Comparison of ENCODE assay signal across 31 mouse cellular contexts in the genomic region with DNA sequence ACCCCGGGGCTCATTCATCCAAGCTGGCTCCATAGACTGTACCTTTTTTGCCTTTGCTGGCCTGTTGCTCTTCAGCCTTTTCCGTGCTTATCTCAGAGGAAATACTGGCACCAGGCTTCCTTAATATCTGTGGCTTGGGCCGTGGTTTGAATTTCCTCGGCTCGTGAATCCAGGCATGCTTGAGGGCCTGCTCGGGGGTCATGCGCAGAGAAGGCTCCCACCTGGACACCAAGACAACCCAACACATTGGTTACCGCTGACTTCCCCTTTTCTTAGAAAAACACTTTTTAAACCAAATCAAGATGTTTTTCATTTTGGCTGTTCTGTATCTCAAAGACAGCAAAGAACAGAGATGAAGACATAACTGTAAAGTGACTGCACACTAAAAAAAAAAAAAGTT. TPM values are rescaled to one million over a fixed set of nuclear protein-coding genes. Genes with fewer than 3 reads are reported as not detected.
DNase-seq lines count a peak whose midpoint lies in the region; ATAC-seq lines count a peak whose summit lies in the region.
"Had no signal": no experiment of that assay in that cellular context is flagged by ENCODE, and none has a peak within 500 bp of the region (broad histone marks: within the 10 kb centered on the region; RNA-seq: fewer than 3 reads in every experiment).

No protein-coding gene starts in this region.

- no peak for ATAC-seq in megakaryocyte, adult 5-6 weeks (ENCODE audit: poor library complexity, severe bottlenecking)
- ATAC-seq in hematopoietic stem cell, adult 5-6 weeks (replicated peaks in 1 of 2; ENCODE audit: insufficient read depth in 1 of 2, low FRiP score in 2 of 2, low TSS enrichment in 1 of 2, low read depth in 1 of 2, poor library complexity in 2 of 2, severe bottlenecking in 2 of 2) = peak; percentile 88 to 92
- ATAC-seq: activated CD4-positive, CD25-positive, alpha-beta regulatory T cell, adult 4 months; CD4-positive, CD25-positive, alpha-beta regulatory T cell, adult 4 months; forebrain, embryonic 14.5 days; forebrain, embryonic 16.5 days; Patski had no signal

- peak; percentile 3 for DNase-seq in c-Kit-positive CD71-negative TER-119-negative erythroid progenitor cells, embryonic 14.5 days (ENCODE audit: low read depth)
- DNase-seq in lung, postnatal 4 days = no peak
- DNase-seq in forebrain, embryonic 10.5 days (ENCODE audit: extremely low spot score, low spot score) = no peak
- DNase-seq in testis, postnatal 14 days (ENCODE audit: low spot score) = no peak
- DNase-seq: adrenal gland, adult 8-10 months; adrenal gland, postnatal 14 days; B cell, adult 2 months; cerebellum, adult 11-12 months; cerebellum, adult 2 months; cerebellum, adult 9-10 months; cerebellum, postnatal 10 days; cerebellum, postnatal 25 days; embryo, embryonic 11 days had no signal

- no peak overlapping the region for H3K27ac ChIP-seq in forebrain, embryonic 10.5 days
- H3K27ac ChIP-seq: embryonic facial prominence, embryonic 13.5 days; embryonic facial prominence, embryonic 15.5 days had no signal

- H3K4me1 ChIP-seq in megakaryocyte, embryonic 14.5 days = peaks cover 14% of the 10 kb centered on the region
- no peaks in the 10 kb centered on the region for H3K4me1 ChIP-seq in forebrain, embryonic 10.5 days
- H3K4me1 ChIP-seq: embryonic facial prominence, embryonic 13.5 days; embryonic facial prominence, embryonic 15.5 days had no signal

- no peaks in the 10 kb centered on the region for H3K36me3 ChIP-seq in megakaryocyte, embryonic 14.5 days (replicated peaks; ENCODE audit: low read length)
- no peaks in the 10 kb centered on the region for H3K36me3 ChIP-seq in forebrain, embryonic 10.5 days (replicated peaks)
- H3K36me3 ChIP-seq: embryonic facial prominence, embryonic 13.5 days; embryonic facial prominence, embryonic 15.5 days; G1E had no signal

- 88% methylated on average over 8 of the region's 8 CpGs for WGBS in forebrain, embryonic 10.5 days

- H3K4me3 ChIP-seq in megakaryocyte, embryonic 14.5 days (replicated peaks) = peak overlapping the region; percentile 74
- H3K4me3 ChIP-seq in forebrain, embryonic 10.5 days = no peak overlapping the region
- H3K4me3 ChIP-seq: embryonic facial prominence, embryonic 13.5 days; embryonic facial prominence, embryonic 15.5 days; erythroblast, embryonic 14.5 days had no signal

- peaks cover 5% of the 10 kb centered on the region for H3K9me3 ChIP-seq in megakaryocyte, embryonic 14.5 days
- no peaks in the 10 kb centered on the region for H3K9me3 ChIP-seq in forebrain, embryonic 10.5 days
- H3K9me3 ChIP-seq: embryonic facial prominence, embryonic 13.5 days; embryonic facial prominence, embryonic 15.5 days; G1E had no signal

- peaks cover 64% of the 10 kb centered on the region for H3K27me3 ChIP-seq in megakaryocyte, embryonic 14.5 days (replicated peaks)
- no peaks in the 10 kb centered on the region for H3K27me3 ChIP-seq in forebrain, embryonic 10.5 days (ENCODE audit: poor library complexity, severe bottlenecking)
- H3K27me3 ChIP-seq: CH12.LX; embryonic facial prominence, embryonic 15.5 days had no signal

RNA-seq across cellular contexts. Expression of gene Akap3, which starts 24.2 kb away (rescaled TPM):
- not detected in 2 replicates for polyA plus RNA-seq in megakaryocyte, embryonic 14.5 days (2012; ENCODE audit: insufficient read depth, low replicate concordance)
- not detected in 2 replicates for total RNA-seq in megakaryocyte, adult 5-6 weeks (2015)
- not detected in 2 replicates for total RNA-seq in megakaryocyte, adult 5-6 weeks (2017)
- not detected in 2 replicates for total RNA-seq in hematopoietic stem cell, adult 5-6 weeks (2017)
- 0.05 and 0.10 TPM in 2 replicates for polyA plus RNA-seq in forebrain, embryonic 10.5 days (2016; fragmentation: Nextera tagmentation; extraction: Ambion mirVana)
- total RNA-seq: adrenal gland, adult 18-20 months; adrenal gland, adult 8-10 months; adrenal gland, postnatal 14 days; adrenal gland, postnatal 4 days had no signal
- polyA plus RNA-seq: activated CD4-positive, CD25-positive, alpha-beta regulatory T cell, adult 4 months; CD4-positive, CD25-positive, alpha-beta regulatory T cell, adult 4 months; embryonic facial prominence, embryonic 11.5 days; embryonic facial prominence, embryonic 13.5 days; erythroblast, embryonic 14.5 days; G1E; Patski had no signal

RNA-seq across cellular contexts. Expression of gene Ndufa9, which starts 28.2 kb away (rescaled TPM):
- 2.9 and 4.3 TPM in 2 replicates for polyA plus RNA-seq in megakaryocyte, embryonic 14.5 days (2012; ENCODE audit: insufficient read depth, low replicate concordance)
- total RNA-seq in megakaryocyte, adult 5-6 weeks (2015) = 72.1 and 74.0 TPM in 2 replicates
- 115 and 137 TPM in 2 replicates for total RNA-seq in megakaryocyte, adult 5-6 weeks (2017)
- total RNA-seq in hematopoietic stem cell, adult 5-6 weeks (2017) = 93.8 and 106 TPM in 2 replicates
- 186 TPM in 2 replicates for polyA plus RNA-seq in forebrain, embryonic 10.5 days (2016; fragmentation: Nextera tagmentation; extraction: Ambion mirVana)

RNA-seq across cellular contexts. Expression of gene Dyrk4, which starts 44.5 kb away (rescaled TPM):
- not detected in 2 replicates for polyA plus RNA-seq in megakaryocyte, embryonic 14.5 days (2012; ENCODE audit: insufficient read depth, low replicate concordance)
- total RNA-seq in megakaryocyte, adult 5-6 weeks (2015) = 0.14 TPM in 1 of 2 replicates, not detected in the other
- total RNA-seq in megakaryocyte, adult 5-6 weeks (2017) = 0.59 TPM in 1 of 2 replicates, not detected in the other
- total RNA-seq in hematopoietic stem cell, adult 5-6 weeks (2017) = 2.6 TPM in 1 of 2 replicates, not detected in the other
- 0.12 TPM in 1 of 2 replicates, not detected in the other for polyA plus RNA-seq in forebrain, embryonic 10.5 days (2016; fragmentation: Nextera tagmentation; extraction: Ambion mirVana)
- total RNA-seq: adrenal gland, adult 18-20 months; adrenal gland, adult 8-10 months; adrenal gland, postnatal 4 days; G1E had no signal
- polyA plus RNA-seq: brain, embryonic 14.5 days; erythroblast, embryonic 14.5 days; forebrain, embryonic 11.5 days; forebrain, embryonic 14.5 days; forebrain, embryonic 16.5 days; G1E; Patski had no signal
